Mouse (Mus musculus) small intestine, adult 2 months (tissue): ENCODE measurements around the gene Arl1. TPM values are rescaled to one million over a fixed set of nuclear protein-coding genes. Genes with fewer than 3 reads are reported as not detected.

Source experiments
- H3K27ac ChIP-seq: fragments of 200-500 bp; 2 replicates; pipeline ENCODE4 v1.5.1; 2012; ENCODE audit warnings: low read depth, low read length, control low read depth, inconsistent platforms; ENCODE audit not compliant: insufficient read depth
- H3K27me3 ChIP-seq: fragments of 200-500 bp; 2 replicates; pipeline ENCODE4 v1.6.1; 2012; ENCODE audit warnings: mild to moderate bottlenecking, moderate library complexity, low read length, inconsistent platforms; ENCODE audit not compliant: control insufficient read depth, insufficient read depth
- H3K36me3 ChIP-seq: fragments of 200-500 bp; 2 replicates; pipeline ENCODE4 v1.6.1; 2012; ENCODE audit warnings: mild to moderate bottlenecking, low read length, control low read depth, inconsistent platforms; ENCODE audit not compliant: control insufficient read depth, insufficient read depth
- H3K4me1 ChIP-seq: fragments of 200-500 bp; 2 replicates; pipeline ENCODE4 v1.6.1; 2012; ENCODE audit warnings: low read length, inconsistent platforms, mixed read lengths; ENCODE audit not compliant: control insufficient read depth, insufficient read depth, insufficient read length
- H3K4me3 ChIP-seq: fragments of 200-500 bp; 2 replicates; pipeline ENCODE4 v1.5.1; 2012; ENCODE audit warnings: low read depth, mild to moderate bottlenecking, control low read depth, inconsistent platforms, low read length, moderate library complexity
- CTCF ChIP-seq: fragments of 200-500 bp; IDR thresholded peaks from 2 replicates; pipeline ENCODE4 v1.5.1; 2012; ENCODE audit warnings: low read depth, mild to moderate bottlenecking, control low read depth, inconsistent platforms, low read length, moderate library complexity, mixed read lengths; ENCODE audit not compliant: insufficient replicate concordance, insufficient read length; ENCODE audit errors: extremely low read depth
- POLR2A ChIP-seq: fragments of 200-500 bp; IDR thresholded peaks from 2 replicates; pipeline ENCODE4 v1.6.1; 2012; ENCODE audit warnings: low read depth, mild to moderate bottlenecking, control low read depth, inconsistent platforms, low read length, moderate library complexity
- WGBS: fragments of 180-500 bp; shearing (Covaris S2); methylation state at CpG from one replicate; pipeline ENCODE4 v1.1.7; 2018; 5-methylcytosine and 5-hydroxymethylcytosine counted together
- polyA plus RNA-seq: library from polyadenylated mRNA; depleted of rRNA; stranded (reverse); fragments of >200 nt; gene quantifications from 2 replicates; pipeline ENCODE4 v1.2.3, GENCODE M21; 2012; rRNA removed

Arl1 gene
- polyA plus RNA-seq, 1 experiment, result 9.5 TPM

DNA sequence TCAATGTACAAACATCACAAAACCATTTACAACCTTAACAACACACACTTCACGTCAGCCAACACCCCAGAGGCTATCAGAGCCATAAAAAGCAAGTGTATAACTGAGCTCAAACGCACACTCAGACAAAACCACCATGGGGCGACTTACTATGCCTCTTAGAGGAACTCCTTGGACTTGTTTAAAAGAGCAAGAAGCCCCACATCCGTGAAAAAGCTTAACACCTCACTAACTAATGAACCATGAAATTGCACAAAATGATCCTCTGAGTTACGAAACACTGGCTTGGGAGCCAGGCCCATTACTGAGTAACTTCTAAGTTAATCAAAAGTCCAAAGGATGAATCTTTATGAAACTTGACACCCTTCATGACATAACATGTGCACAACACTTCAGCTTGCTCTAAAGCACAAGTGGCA lies 53.9 kb downstream of the Arl1 start:
- 35% methylated on average over 5 of the region's 5 CpGs for WGBS
- Histone ChIP-seq H3K36me3 (peaks cover 17% of the 10 kb centered on the region), H3K4me1 (no peaks in the 10 kb centered on the region), H3K4me3 (no peak overlapping the region), H3K27me3 (no peaks in the 10 kb centered on the region), H3K27ac (no peak overlapping the region)
- no peak for TF ChIP-seq POLR2A
- no peak for TF ChIP-seq CTCF

DNA sequence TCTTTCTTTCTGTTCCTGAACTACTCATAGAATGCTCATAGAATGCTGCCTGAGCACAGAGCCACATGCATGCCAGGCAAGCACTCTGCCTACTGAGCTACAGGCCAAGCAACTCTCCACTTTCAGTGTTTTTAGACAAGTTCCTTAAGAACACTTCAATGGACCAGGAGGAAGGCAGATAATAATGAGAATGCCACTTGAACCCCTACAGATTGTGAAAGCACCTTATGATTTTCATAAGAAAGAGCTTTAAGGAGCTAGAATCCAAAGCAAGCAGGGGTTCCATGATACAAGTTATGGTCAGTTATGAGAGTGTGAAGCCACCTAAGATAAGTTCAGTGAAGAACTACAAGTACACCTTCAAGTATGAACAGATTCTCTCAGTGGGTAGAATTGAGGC lies 63.0 kb downstream of the Arl1 start:
- Histone ChIP-seq H3K27me3 (no peaks in the 10 kb centered on the region), H3K4me3 (no peak overlapping the region), H3K4me1 (peaks cover 5% of the 10 kb centered on the region; the same call in 1 of the 2 replicates), H3K36me3 (peaks cover 26% of the 10 kb centered on the region), H3K27ac (no peak overlapping the region)
- no peak for TF ChIP-seq POLR2A
- TF ChIP-seq CTCF, result no peak

Other genes with a start within 250 kb of the Arl1 start
- gene Chpt1, start 226.8 kb upstream of the Arl1 start, polyA plus RNA-seq, result 90.5 and 98.9 TPM in 2 replicates
- 0.17 TPM in 1 of 2 replicates, not detected in the other for gene Mybpc1, start 125.7 kb upstream of the Arl1 start, polyA plus RNA-seq
- gene Spic, start 45.8 kb upstream of the Arl1 start, polyA plus RNA-seq, result not detected in 2 replicates
- 0.60 and 1.2 TPM in 2 replicates for gene Utp20, start 95.9 kb downstream of the Arl1 start, polyA plus RNA-seq
- gene Slc5a8, start 155.1 kb downstream of the Arl1 start, polyA plus RNA-seq, result 0.04 and 13.7 TPM in 2 replicates